Mouse (Mus musculus) left cerebral cortex, postnatal 14 days (tissue): ENCODE measurements at regions not wholly inside any gene's neighbourhood (a gene's known extent, or its start where the extent isn't known, plus 50 kb on each side); places are given as distances from the start of the nearest gene placed in this dataset.
A peak's percentile ranks its signal among the peaks of the same experiment; 100 is the strongest.

Experiments
- DNase-seq, 2 experiments: peaks; one replicate each; pipeline ENCODE4 v3.0.0; 2021 to 2022; ENCODE audit warnings: low spot score in 2 of 2, mixed read lengths in 1 of 2
- intact Hi-C: fragments of 180-260 bp; cut with DNase I; formaldehyde crosslinking; loops from one replicate; pipeline ENCODE4 v1.15.1; 2025

GRCm38 (mm10) chr6:110120406-110120805, 525.0 kb upstream of the Grm7 start:
- no peak for DNase-seq
- intact Hi-C loops, result no loop called here

GRCm38 (mm10) chr6:110132271-110132670, 513.1 kb upstream of the Grm7 start:
- intact Hi-C loops, result no loop called here
- DNase-seq, result no peak

GRCm38 (mm10) chr6:110133587-110133986, 511.8 kb upstream of the Grm7 start:
- intact Hi-C loops, result no loop called here
- peak in 1 of 2 experiments; percentile 14 for DNase-seq

- DNase-seq, result peak; percentile 44 to 68
- intact Hi-C loops, result no loop called here
Observed at GRCm38 (mm10) chr6:110137043-110137650, 508.2 kb upstream of the Grm7 start.

- intact Hi-C loops, result no loop called here
- peak in 1 of 2 experiments; percentile 7 for DNase-seq
Observed at GRCm38 (mm10) chr6:110139396-110139795, 506.0 kb upstream of the Grm7 start.

- intact Hi-C loops, result no loop called here
- DNase-seq, result no peak
Observed at GRCm38 (mm10) chr6:110168539-110168938, 476.8 kb upstream of the Grm7 start.

GRCm38 (mm10) chr6:110205973-110206372, 439.4 kb upstream of the Grm7 start:
- intact Hi-C loops, result no loop called here

GRCm38 (mm10) chr6:110208822-110209221, 436.6 kb upstream of the Grm7 start:
- intact Hi-C loops, result no loop called here
- DNase-seq, result no peak

More at GRCm38 (mm10) chr6:110205973-110206372, 439.4 kb upstream of the Grm7 start:
- DNase-seq, result peak; percentile 1 to 7

GRCm38 (mm10) chr6:110247490-110247889, 397.9 kb upstream of the Grm7 start:
- no peak for DNase-seq
- intact Hi-C loops, result no loop called here

- peak in 1 of 2 experiments; percentile 1 for DNase-seq
- intact Hi-C loops, result no loop called here
Observed at GRCm38 (mm10) chr6:110296549-110296948, 348.8 kb upstream of the Grm7 start.
